Comparison of ENCODE assay signal across 11 mouse cellular contexts in the genomic region with DNA sequence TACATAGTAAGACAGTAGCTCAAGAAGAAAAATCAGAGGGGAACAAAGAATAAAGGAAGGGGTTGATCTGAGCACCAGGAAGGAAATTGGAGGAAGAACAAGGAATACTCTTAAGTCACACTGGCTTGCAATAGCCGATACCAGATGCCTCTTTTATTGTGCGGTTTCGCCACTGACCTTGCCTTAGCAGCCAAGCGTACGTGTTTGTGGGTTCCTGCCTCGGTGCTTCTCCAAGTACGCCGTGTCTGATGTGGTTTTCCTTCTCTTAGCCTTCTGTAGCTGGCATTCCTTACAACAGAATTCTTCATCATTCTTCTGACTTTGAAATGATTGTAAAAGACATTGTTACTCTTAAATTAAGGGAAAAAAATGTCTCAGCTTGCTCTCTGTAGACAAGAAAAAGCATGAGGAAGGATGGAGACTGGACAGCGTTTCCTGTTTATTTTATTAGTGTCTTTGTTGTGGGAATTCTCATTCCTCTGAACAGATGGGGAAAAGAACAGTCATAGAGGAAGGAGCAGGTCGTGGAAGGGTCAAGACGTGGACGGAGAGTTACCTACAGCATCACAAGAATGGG. TPM values are rescaled to one million over a fixed set of nuclear protein-coding genes. Genes with fewer than 3 reads are reported as not detected.
A peak's percentile ranks its signal among the peaks of the same experiment; 100 is the strongest.
DNase-seq lines count a peak whose midpoint lies in the region; ATAC-seq and TF ChIP-seq lines count a peak whose summit lies in the region.
"Had no signal": no experiment of that assay in that cellular context is flagged by ENCODE, and none has a peak within 500 bp of the region (broad histone marks: within the 10 kb centered on the region; RNA-seq: fewer than 3 reads in every experiment).

No protein-coding gene starts in this region.

- H3K4me3 ChIP-seq in forebrain, embryonic 16.5 days (replicated peaks; ENCODE audit: low read length), result no peak overlapping the region
- H3K4me3 ChIP-seq in forebrain, embryonic 13.5 days, result no peak overlapping the region
- no peak overlapping the region for H3K4me3 ChIP-seq in liver, adult 2 months (ENCODE audit: insufficient read depth, low read depth, low read length)
- no peak overlapping the region for H3K4me3 ChIP-seq in liver, embryonic 11.5 days (ENCODE audit: low read depth, low read length)
- H3K4me3 ChIP-seq: liver, embryonic 13.5 days had no signal

- no peak overlapping the region for H3K9ac ChIP-seq in forebrain, embryonic 16.5 days (replicated peaks; ENCODE audit: low read depth, low read length)
- H3K9ac ChIP-seq in forebrain, embryonic 13.5 days, result no peak overlapping the region
- H3K9ac ChIP-seq in liver, adult 2 months (ENCODE audit: low read depth, low read length), result 0 out of 2 replicates have a peak overlapping the region, but pooled peaks have one; percentile 2
- H3K9ac ChIP-seq in liver, embryonic 11.5 days (ENCODE audit: low read depth, low read length), result no peak overlapping the region
- H3K9ac ChIP-seq: liver, embryonic 13.5 days had no signal

- no peak for TF ChIP-seq CTCF in liver, adult 2 months (IDR thresholded peaks at IDR 0.05; ENCODE audit: low read depth, low read length)

- peaks cover 48% of the 10 kb centered on the region for H3K36me3 ChIP-seq in forebrain, embryonic 16.5 days (ENCODE audit: control insufficient read depth, insufficient read depth)
- H3K36me3 ChIP-seq in forebrain, embryonic 13.5 days (ENCODE audit: poor library complexity, severe bottlenecking), result peaks cover 91% of the 10 kb centered on the region
- peaks cover 62% of the 10 kb centered on the region for H3K36me3 ChIP-seq in liver, adult 2 months (ENCODE audit: control insufficient read depth, insufficient read depth, low read length)
- H3K36me3 ChIP-seq in liver, embryonic 11.5 days (ENCODE audit: control insufficient read depth, insufficient read depth, low read length), result peaks cover 14% of the 10 kb centered on the region

- no peaks in the 10 kb centered on the region for H3K79me2 ChIP-seq in liver, adult 2 months (ENCODE audit: control insufficient read depth, insufficient read depth, low read length)

- TF ChIP-seq POLR2A in liver, adult 2 months (IDR thresholded peaks at IDR 0.05; ENCODE audit: extremely low read depth, insufficient read depth, low read length), result no peak

- no peaks in the 10 kb centered on the region for H3K4me1 ChIP-seq in forebrain, embryonic 16.5 days (replicated peaks; ENCODE audit: control insufficient read depth, insufficient read depth, low read length)
- H3K4me1 ChIP-seq in forebrain, embryonic 13.5 days, result no peaks in the 10 kb centered on the region
- H3K4me1 ChIP-seq in liver, adult 2 months (ENCODE audit: control insufficient read depth, insufficient read depth, low read length), result 0 out of 2 replicates have a peak, but pooled peaks cover 2% of the 10 kb centered on the region
- no peaks in the 10 kb centered on the region; the same call in 1 of the 2 replicates for H3K4me1 ChIP-seq in liver, embryonic 11.5 days (replicated peaks; ENCODE audit: control insufficient read depth, insufficient read depth, low read length)
- H3K4me1 ChIP-seq: liver, embryonic 13.5 days had no signal

- 90% methylated on average over 12 of the region's 12 CpGs for WGBS in forebrain, embryonic 16.5 days
- 94% methylated on average over 12 of the region's 12 CpGs for WGBS in forebrain, embryonic 13.5 days
- 78% methylated on average over 12 of the region's 12 CpGs for WGBS in liver, adult 2 months
- 72% methylated on average over 12 of the region's 12 CpGs for WGBS in liver, embryonic 11.5 days

- no peak for ATAC-seq in forebrain, embryonic 16.5 days
- ATAC-seq in forebrain, embryonic 13.5 days, result no peak
- no peak for ATAC-seq in liver, embryonic 11.5 days (replicated peaks; ENCODE audit: low FRiP score)

- peak overlapping the region; percentile 7; the same call in 1 of the 2 replicates for H3K27ac ChIP-seq in forebrain, embryonic 16.5 days (ENCODE audit: low read length)
- no peak overlapping the region for H3K27ac ChIP-seq in forebrain, embryonic 13.5 days
- peak overlapping the region; percentile 69 for H3K27ac ChIP-seq in liver, adult 2 months (replicated peaks; ENCODE audit: insufficient read depth, low read depth, low read length)
- no peak overlapping the region for H3K27ac ChIP-seq in liver, embryonic 11.5 days (ENCODE audit: low read depth, low read length)
- H3K27ac ChIP-seq: liver, embryonic 13.5 days had no signal

- H3K4me2 ChIP-seq in forebrain, embryonic 16.5 days (ENCODE audit: low read length), result no peak overlapping the region
- no peak overlapping the region for H3K4me2 ChIP-seq in forebrain, embryonic 13.5 days
- H3K4me2 ChIP-seq in liver, embryonic 11.5 days, result no peak overlapping the region
- H3K4me2 ChIP-seq: liver, embryonic 13.5 days had no signal

- no peaks in the 10 kb centered on the region for H3K27me3 ChIP-seq in forebrain, embryonic 16.5 days (replicated peaks; ENCODE audit: control insufficient read depth, insufficient read depth, low read length)
- H3K27me3 ChIP-seq in forebrain, embryonic 13.5 days, result no peaks in the 10 kb centered on the region
- H3K27me3 ChIP-seq in liver, adult 2 months (ENCODE audit: control insufficient read depth, insufficient read depth, low read length), result no peaks in the 10 kb centered on the region
- H3K27me3 ChIP-seq in liver, embryonic 11.5 days (replicated peaks; ENCODE audit: control insufficient read depth, insufficient read depth, low read length), result no peaks in the 10 kb centered on the region
- H3K27me3 ChIP-seq: liver, embryonic 13.5 days had no signal

- no peak for DNase-seq in liver, adult 2 months (ENCODE audit: extremely low read depth, low read depth, low spot score)
- DNase-seq in liver, embryonic 11.5 days (ENCODE audit: low spot score), result no peak
- peak; percentile 47 for DNase-seq in kidney, adult 9 months
- DNase-seq in lung, postnatal 10 days, result peak; percentile 26
- no peak for DNase-seq in ovary, postnatal 10 days (ENCODE audit: low spot score)
- DNase-seq in gastrocnemius, adult 8-10 months (ENCODE audit: low spot score in 2 of 2), result no peak
- DNase-seq: B cell, adult 2 months; liver, embryonic 13.5 days; thymus, postnatal 14 days had no signal

- no peaks in the 10 kb centered on the region for H3K9me3 ChIP-seq in forebrain, embryonic 16.5 days (ENCODE audit: control insufficient read depth, low read length)
- H3K9me3 ChIP-seq in forebrain, embryonic 13.5 days (replicated peaks), result no peaks in the 10 kb centered on the region
- no peaks in the 10 kb centered on the region for H3K9me3 ChIP-seq in liver, embryonic 11.5 days (ENCODE audit: control insufficient read depth, low read length)
- H3K9me3 ChIP-seq: liver, embryonic 13.5 days had no signal

RNA-seq across cellular contexts. Expression of a gene that starts 55.4 kb away (rescaled TPM):
- 37.2 and 37.6 TPM in 2 replicates for polyA plus RNA-seq in forebrain, embryonic 16.5 days (2015; fragmentation: Nextera tagmentation; extraction: Ambion mirVana)
- polyA plus RNA-seq in forebrain, embryonic 13.5 days (2015; fragmentation: Nextera tagmentation; extraction: Ambion mirVana), result 54.2 and 61.3 TPM in 2 replicates
- 18.1 and 18.4 TPM in 2 replicates for total RNA-seq in liver, adult 2 months (2014; rRNA removed)
- 2.3 and 2.9 TPM in 2 replicates for polyA plus RNA-seq in liver, adult 2 months (2012; rRNA removed)
- polyA plus RNA-seq in liver, embryonic 11.5 days (2014; fragmentation: Nextera tagmentation; extraction: Ambion mirVana), result 24.8 and 25.0 TPM in 2 replicates
- 10 to 100 TPM in 3 of 4 experiments, 1 to 10 TPM in 1; 9.7 to 13.0 (median 11.2) TPM for total RNA-seq in gastrocnemius, adult 8-10 months (2022)

Comparison
In these comparisons a context has a peak if more than half of its experiments do, and no peak if none do; other contexts are left out.
1. H3K27ac ChIP-seq: peak in forebrain, embryonic 16.5 days (single experiment) and liver, adult 2 months (single experiment); none in forebrain, embryonic 13.5 days (single experiment) and liver, embryonic 11.5 days (single experiment).
2. DNase-seq: peak in kidney, adult 9 months (single experiment) and lung, postnatal 10 days (single experiment); none in liver, adult 2 months (single experiment), liver, embryonic 11.5 days (single experiment), ovary, postnatal 10 days (single experiment) and gastrocnemius, adult 8-10 months (0 of 2).